Mouse (Mus musculus) heart, adult 2 months (tissue): ENCODE results near the gene Ptar1. TPM values are rescaled to one million over a fixed set of nuclear protein-coding genes. Genes with fewer than 3 reads are reported as not detected.

Experiments
- DNase-seq, 2 experiments: peaks; one replicate each; pipeline ENCODE4 v3.0.0; 2021
- H3K27ac ChIP-seq: fragments of 200-600 bp; 2 replicates; pipeline ENCODE4 v1.8.1; 2022
- H3K27me3 ChIP-seq: fragments of 200-500 bp; 2 replicates; pipeline ENCODE4 v1.6.1; 2012; ENCODE audit warnings: mild to moderate bottlenecking, low read length, inconsistent platforms, mixed read lengths; ENCODE audit not compliant: control insufficient read depth, insufficient read depth
- H3K36me3 ChIP-seq: fragments of 200-500 bp; 2 replicates; pipeline ENCODE4 v1.6.1; 2012; ENCODE audit warnings: low read length, inconsistent platforms; ENCODE audit not compliant: control insufficient read depth, insufficient read depth
- H3K4me1 ChIP-seq: fragments of 200-500 bp; 2 replicates; pipeline ENCODE4 v1.6.1; 2011; ENCODE audit warnings: low read length; ENCODE audit not compliant: control insufficient read depth, insufficient read depth
- H3K4me3 ChIP-seq: fragments of 200-600 bp; 2 replicates; pipeline ENCODE4 v1.8.1; 2022
- H3K79me2 ChIP-seq: fragments of 200-500 bp; replicated peaks from 2 replicates; pipeline ENCODE4 v1.6.1; 2012; ENCODE audit warnings: mild to moderate bottlenecking, inconsistent platforms, low read length, moderate library complexity, mixed read lengths; ENCODE audit not compliant: control insufficient read depth, insufficient read depth
- H3K9ac ChIP-seq: fragments of 200-500 bp; 2 replicates; pipeline ENCODE4 v1.6.1; 2012; ENCODE audit warnings: low read depth, mild to moderate bottlenecking, control low read depth, inconsistent platforms, low read length, mixed read lengths
- CTCF ChIP-seq: fragments of 200-600 bp; IDR thresholded peaks from 2 replicates; pipeline ENCODE4 v1.8.1; 2022; ENCODE audit warnings: antibody characterized with exemption, mild to moderate bottlenecking, moderate library complexity
- EP300 ChIP-seq: fragments of 200-500 bp; IDR thresholded peaks from 2 replicates; pipeline ENCODE4 v1.6.1; 2011; ENCODE audit warnings: low read depth, low read length, control low read depth; ENCODE audit not compliant: insufficient read depth
- POLR2A ChIP-seq: fragments of 200-500 bp; IDR thresholded peaks from 2 replicates; pipeline ENCODE4 v1.6.1; 2011; ENCODE audit warnings: mild to moderate bottlenecking, low read depth, low read length, control low read depth; ENCODE audit not compliant: insufficient read depth
- WGBS: fragments of 180-500 bp; shearing (Covaris S2); methylation state at CpG from one replicate; pipeline ENCODE4 v1.1.7; 2018; 5-methylcytosine and 5-hydroxymethylcytosine counted together
- intact Hi-C: fragments of 180-260 bp; cut with DNase I; formaldehyde crosslinking; loops from one replicate; pipeline ENCODE4 v1.15.1; 2025
- polyA plus RNA-seq: library from polyadenylated mRNA; depleted of rRNA; stranded (reverse); fragments of >200 nt; gene quantifications from 2 replicates; pipeline ENCODE4 v1.2.3, GENCODE M21; 2012
- total RNA-seq, 2 experiments: library from RNA; stranded (reverse); gene quantifications; 2 replicates each; pipeline ENCODE4 v1.2.3; 2021

Gene Ptar1
- total and polyA plus RNA-seq, 3 experiments = 3.5 to 23.4 (median 22.0) TPM

GRCm38 (mm10) chr19:23702896-23703295, 15.7 kb downstream of the Ptar1 start:
- Histone ChIP-seq H3K27me3 (no peaks in the 10 kb centered on the region), H3K4me1 (peaks cover 5% of the 10 kb centered on the region), H3K36me3 (no peaks in the 10 kb centered on the region; the same call in 1 of the 2 replicates), H3K9ac (no peak overlapping the region), H3K4me3 (no peak overlapping the region), H3K79me2 (peaks cover 3% of the 10 kb centered on the region; the same call in 1 of the 2 replicates), H3K27ac (no peak overlapping the region)
- intact Hi-C loops = no loop called here
- TF ChIP-seq EP300 = no peak
- TF ChIP-seq CTCF = no peak
- WGBS = 96% methylated on average over 10 of the region's 10 CpGs
- DNase-seq = no peak

GRCm38 (mm10) chr19:23705383-23705782, 18.2 kb downstream of the Ptar1 start:
- H3K79me2 ChIP-seq = peaks cover 2% of the 10 kb centered on the region; the same call in 1 of the 2 replicates
- TF ChIP-seq CTCF = no peak
- no peak for TF ChIP-seq EP300
- no peak for TF ChIP-seq POLR2A
- intact Hi-C loops = no loop called here
- no peak overlapping the region for H3K9ac ChIP-seq
- no peaks in the 10 kb centered on the region for H3K27me3 ChIP-seq
- no peaks in the 10 kb centered on the region for H3K4me1 ChIP-seq
- DNase-seq = no peak
- H3K36me3 ChIP-seq = no peaks in the 10 kb centered on the region; the same call in 1 of the 2 replicates
- 88% methylated on average over 5 of the region's 5 CpGs for WGBS
- no peak overlapping the region for H3K27ac ChIP-seq
- no peak overlapping the region for H3K4me3 ChIP-seq

- no peak for TF ChIP-seq POLR2A
- TF ChIP-seq CTCF = no peak
- TF ChIP-seq EP300 = no peak
- no peak for DNase-seq
- no peaks in the 10 kb centered on the region for H3K4me1 ChIP-seq
- H3K4me3 ChIP-seq = no peak overlapping the region
- H3K36me3 ChIP-seq = no peaks in the 10 kb centered on the region
- no peaks in the 10 kb centered on the region for H3K27me3 ChIP-seq
- WGBS = 70% methylated on average over 3 of the region's 3 CpGs
- no peak overlapping the region for H3K27ac ChIP-seq
- intact Hi-C loops = no loop called here
- H3K9ac ChIP-seq = no peak overlapping the region
- no peaks in the 10 kb centered on the region for H3K79me2 ChIP-seq
Measured at GRCm38 (mm10) chr19:23746506-23746905, 59.3 kb downstream of the Ptar1 start.

GRCm38 (mm10) chr19:23757011-23757410, 69.8 kb downstream of the Ptar1 start:
- WGBS = 12% methylated on average over 7 of the region's 7 CpGs
- Histone ChIP-seq H3K4me3 (no peak overlapping the region), H3K4me1 (no peaks in the 10 kb centered on the region; the same call in 1 of the 2 replicates), H3K79me2 (no peaks in the 10 kb centered on the region), H3K9ac (no peak overlapping the region), H3K36me3 (no peaks in the 10 kb centered on the region), H3K27me3 (no peaks in the 10 kb centered on the region), H3K27ac (no peak overlapping the region)
- intact Hi-C loops = loop anchor here (5.0 kb wide), 5 partner anchors 50 to 720 kb away; partner anchors contain the start of genes Fam122a, Fam189a2 and Fxn
- peak; percentile 45 to 50 for DNase-seq
- TF ChIP-seq EP300 = no peak
- no peak for TF ChIP-seq CTCF
- no peak for TF ChIP-seq POLR2A

- no peaks in the 10 kb centered on the region for H3K36me3 ChIP-seq
- TF ChIP-seq EP300 (0 out of 2 replicates have a peak, but pooled peaks have one; percentile 33), POLR2A (0 out of 2 replicates have a peak, but pooled peaks have one; percentile 8), CTCF (no peak)
- H3K27me3 ChIP-seq = no peaks in the 10 kb centered on the region
- H3K79me2 ChIP-seq = no peaks in the 10 kb centered on the region
- under 1% methylated on average over 40 of the region's 40 CpGs for WGBS
- peak overlapping the region; percentile 87 for H3K4me3 ChIP-seq
- peak overlapping the region; percentile 95 for H3K27ac ChIP-seq
- peak; percentile 92 to 96 for DNase-seq
- no peaks in the 10 kb centered on the region; the same call in 1 of the 2 replicates for H3K4me1 ChIP-seq
- peak overlapping the region; percentile 84 for H3K9ac ChIP-seq
- intact Hi-C loops = loop anchor here (5.0 kb wide), 5 partner anchors 49 to 719 kb away; partner anchors contain the start of genes Fam122a, Fam189a2 and Fxn
Measured at GRCm38 (mm10) chr19:23757961-23758553, 70.8 kb downstream of the Ptar1 start.
